Mouse (Mus musculus) ES-Bruce4 (cell line): ENCODE measurements around the gene Atp6v1fnb.

Source experiments
- CTCF ChIP-seq: IDR thresholded peaks from one replicate; pipeline ENCODE4 v1.8.1; 2011; ENCODE audit warnings: low read depth, low read length
- EP300 ChIP-seq: IDR thresholded peaks from 2 replicates; pipeline ENCODE4 v1.6.1; 2011; ENCODE audit warnings: low read depth, low read length; ENCODE audit not compliant: insufficient read depth
- POLR2A ChIP-seq: IDR thresholded peaks from one replicate; pipeline ENCODE4 v1.8.1; 2011; ENCODE audit warnings: low read length; ENCODE audit not compliant: insufficient read depth

DNA sequence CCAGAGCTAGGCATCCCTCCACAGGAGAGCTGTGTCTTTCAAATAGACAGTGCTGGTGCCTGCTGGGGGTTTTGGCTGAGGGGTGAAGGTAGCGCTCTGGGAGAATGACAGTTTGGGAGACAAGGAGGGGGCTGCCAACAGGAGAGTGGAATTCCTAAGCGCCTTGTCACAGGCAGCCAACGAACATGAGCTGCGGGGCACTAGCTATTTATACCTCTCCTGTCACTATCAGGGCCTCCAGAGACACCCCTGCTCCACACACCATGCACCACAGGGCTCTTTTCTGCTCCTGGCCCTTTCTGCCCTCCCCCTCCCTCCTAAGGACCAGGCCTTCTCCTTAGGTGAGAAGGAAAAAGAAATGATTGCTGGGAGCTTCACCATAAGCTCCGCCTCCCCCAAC lies 39.8 kb upstream of the Atp6v1fnb start:
- no peak for TF ChIP-seq EP300
- no peak for TF ChIP-seq CTCF
- TF ChIP-seq POLR2A = no peak
